Mouse (Mus musculus): ENCODE measurements around the gene Psmb9.

The Psmb9 gene

GRCm38 (mm10) chr17:34139416-34139815, 48.1 kb downstream of the Psmb9 start:
- no peak for DNase-seq (ENCODE audit: low read depth, low spot score)

- no peak for DNase-seq (ENCODE audit: low read depth, low spot score)
Observed at GRCm38 (mm10) chr17:34138655-34139054, 48.9 kb downstream of the Psmb9 start.

- DNase-seq (ENCODE audit: low read depth, low spot score) = no peak
Observed at GRCm38 (mm10) chr17:34137601-34138000, 50.0 kb downstream of the Psmb9 start.

GRCm38 (mm10) chr17:34135297-34136224, 52.0 kb downstream of the Psmb9 start:
- DNase-seq (ENCODE audit: low read depth, low spot score) = peak; percentile 98

GRCm38 (mm10) chr17:34134451-34134850, 53.1 kb downstream of the Psmb9 start:
- no peak for DNase-seq (ENCODE audit: low read depth, low spot score)

- no peak for DNase-seq (ENCODE audit: low read depth, low spot score)
Observed at GRCm38 (mm10) chr17:34133289-34133688, 54.3 kb downstream of the Psmb9 start.

Measured in retina, postnatal 7 days (tissue).